Mouse (Mus musculus): ENCODE results near the gene Comp. TPM values are rescaled to one million over a fixed set of nuclear protein-coding genes. Genes with fewer than 3 reads are reported as not detected.

Comp gene
- polyA plus RNA-seq (2012; ENCODE audit: low replicate concordance): 0.09 and 0.41 TPM in 2 replicates

GRCm38 (mm10) chr8:70373397-70374317, at the start of gene Comp:
Gene Comp, plus strand, starts transcription at chr8:70373558.

GRCm38 (mm10) chr8:70329124-70329834, 44.1 kb upstream of the Comp start, which contains the start of gene Gdf1:
Gene Gdf1, plus strand, starts transcription at chr8:70329817.

DNA sequence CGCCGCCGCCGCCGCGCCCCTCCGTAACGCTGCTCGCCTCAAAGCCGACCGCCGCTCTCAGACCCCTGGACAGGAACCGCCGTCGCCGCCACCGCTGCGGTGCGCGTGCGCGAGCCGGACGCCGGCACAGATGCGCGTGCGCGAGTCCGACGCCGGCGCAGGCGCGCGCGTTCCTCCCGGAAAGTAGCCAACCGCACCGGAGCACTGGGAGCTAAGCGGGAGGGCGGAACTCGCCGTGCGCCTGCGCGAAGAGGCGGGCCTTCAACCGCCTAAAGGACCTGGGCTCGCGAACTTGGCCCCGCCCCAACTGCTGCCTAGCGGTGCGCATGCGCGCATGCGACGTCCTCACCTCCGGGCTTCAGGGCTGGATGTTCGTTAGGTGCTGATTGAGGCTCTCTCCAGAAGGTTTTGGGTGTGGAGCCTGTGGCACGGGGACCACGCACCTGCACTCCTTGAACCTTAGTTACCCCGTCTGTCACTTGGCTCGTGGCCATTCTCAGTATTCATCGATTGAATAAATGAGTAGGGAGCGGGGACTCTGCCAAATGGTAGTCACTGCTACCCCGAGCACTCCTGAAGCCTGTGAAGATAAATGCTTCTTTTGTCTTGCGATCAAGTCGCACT, 20.1 kb upstream of the Comp start, which contains the start of gene Upf1:
Gene Upf1 (minus strand): TSS at position 85 of the 624 bp plus-strand sequence.

Other genes with a start within 250 kb of the Comp start
- gene Nr2c2ap, start 242.2 kb upstream of the Comp start, polyA plus RNA-seq (2012; ENCODE audit: low replicate concordance): 6.3 and 14.2 TPM in 2 replicates
- 6.1 and 18.1 TPM in 2 replicates for gene Rfxank, start 234.4 kb upstream of the Comp start, polyA plus RNA-seq (2012; ENCODE audit: low replicate concordance)
- gene Borcs8, start 234.1 kb upstream of the Comp start, polyA plus RNA-seq (2012; ENCODE audit: low replicate concordance): 8.0 and 46.2 TPM in 2 replicates
- gene Mef2b, start 233.8 kb upstream of the Comp start, polyA plus RNA-seq (2012; ENCODE audit: low replicate concordance): 8.0 and 22.3 TPM in 2 replicates
- 104 and 138 TPM in 2 replicates for gene Tmem161a, start 201.2 kb upstream of the Comp start, polyA plus RNA-seq (2012; ENCODE audit: low replicate concordance)
- gene Slc25a42, start 161.3 kb upstream of the Comp start, polyA plus RNA-seq (2012; ENCODE audit: low replicate concordance): 10.1 and 12.4 TPM in 2 replicates
- gene Sugp2, start 139.3 kb upstream of the Comp start, polyA plus RNA-seq (2012; ENCODE audit: low replicate concordance): 40.6 and 92.2 TPM in 2 replicates
- gene Armc6, start 139.1 kb upstream of the Comp start, polyA plus RNA-seq (2012; ENCODE audit: low replicate concordance): 8.9 and 12.0 TPM in 2 replicates
- 14.2 and 18.3 TPM in 2 replicates for gene Homer3, start 90.7 kb upstream of the Comp start, polyA plus RNA-seq (2012; ENCODE audit: low replicate concordance)
- 25.7 and 31.1 TPM in 2 replicates for gene Ddx49, start 71.1 kb upstream of the Comp start, polyA plus RNA-seq (2012; ENCODE audit: low replicate concordance)
- gene Cope, start 71.0 kb upstream of the Comp start, polyA plus RNA-seq (2012; ENCODE audit: low replicate concordance): 177 and 198 TPM in 2 replicates
- gene Cers1, start 57.8 kb upstream of the Comp start, polyA plus RNA-seq (2012; ENCODE audit: low replicate concordance): 0.26 and 1.4 TPM in 2 replicates
- gene Gdf1, start 43.7 kb upstream of the Comp start, polyA plus RNA-seq (2012; ENCODE audit: low replicate concordance): 0.27 and 0.54 TPM in 2 replicates
- gene Upf1, start 20.3 kb upstream of the Comp start, polyA plus RNA-seq (2012; ENCODE audit: low replicate concordance): 89.7 and 137 TPM in 2 replicates
- gene Crtc1, start 66.0 kb downstream of the Comp start, polyA plus RNA-seq (2012; ENCODE audit: low replicate concordance): 23.0 and 38.0 TPM in 2 replicates
- gene Klhl26, start 103.4 kb downstream of the Comp start, polyA plus RNA-seq (2012; ENCODE audit: low replicate concordance): 7.5 and 7.9 TPM in 2 replicates
- gene Tmem59l, start 113.8 kb downstream of the Comp start, polyA plus RNA-seq (2012; ENCODE audit: low replicate concordance): 0.34 TPM in 1 of 2 replicates, not detected in the other
- 0.13 and 0.34 TPM in 2 replicates for gene Crlf1, start 119.6 kb downstream of the Comp start, polyA plus RNA-seq (2012; ENCODE audit: low replicate concordance)
- 130 and 215 TPM in 2 replicates for gene Rex1bd, start 133.2 kb downstream of the Comp start, polyA plus RNA-seq (2012; ENCODE audit: low replicate concordance)
- gene Uba52, start 137.2 kb downstream of the Comp start, polyA plus RNA-seq (2012; ENCODE audit: low replicate concordance): 756 and 1,789 TPM in 2 replicates
- 658 and 1,767 TPM in 2 replicates for gene Fkbp8, start 154.2 kb downstream of the Comp start, polyA plus RNA-seq (2012; ENCODE audit: low replicate concordance)
- 25.8 and 38.2 TPM in 2 replicates for gene Kxd1, start 154.4 kb downstream of the Comp start, polyA plus RNA-seq (2012; ENCODE audit: low replicate concordance)
- 46.8 and 56.3 TPM in 2 replicates for gene Ell, start 165.9 kb downstream of the Comp start, polyA plus RNA-seq (2012; ENCODE audit: low replicate concordance)
- 123 and 176 TPM in 2 replicates for gene Isyna1, start 220.8 kb downstream of the Comp start, polyA plus RNA-seq (2012; ENCODE audit: low replicate concordance)
- gene Ssbp4, start 235.3 kb downstream of the Comp start, polyA plus RNA-seq (2012; ENCODE audit: low replicate concordance): 364 and 1,497 TPM in 2 replicates
- 40.3 and 51.0 TPM in 2 replicates for gene Lrrc25, start 242.6 kb downstream of the Comp start, polyA plus RNA-seq (2012; ENCODE audit: low replicate concordance)